Mouse (Mus musculus) liver, embryonic 16.5 days (tissue): Measurements from ENCODE around the gene Crybg2. TPM values are rescaled to one million over a fixed set of nuclear protein-coding genes. Genes with fewer than 3 reads are reported as not detected.

Source experiments
- ATAC-seq: fragments of 200-750 bp; cut with Nextera tagmentation; 2 replicates; pipeline ENCODE4 v1.8.0; 2017; ENCODE audit warnings: low read depth, mild to moderate bottlenecking, moderate number of reproducible peaks, moderate library complexity
- H3K27ac ChIP-seq: fragments of 300-500 bp; sonication (generic); 2 replicates; pipeline ENCODE4 v1.5.1; 2014; ENCODE audit warnings: mild to moderate bottlenecking, low read length
- H3K27me3 ChIP-seq: fragments of 300-500 bp; sonication (generic); 2 replicates; pipeline ENCODE4 v1.6.1; 2014; ENCODE audit warnings: low read depth, low read length, mixed read lengths; ENCODE audit not compliant: control insufficient read depth, insufficient read depth
- H3K36me3 ChIP-seq: fragments of 300-500 bp; sonication (generic); 2 replicates; pipeline ENCODE4 v1.6.1; 2014; ENCODE audit warnings: mild to moderate bottlenecking; ENCODE audit not compliant: control insufficient read depth, insufficient read depth
- H3K4me1 ChIP-seq: fragments of 300-500 bp; sonication (generic); 2 replicates; pipeline ENCODE4 v1.6.1; 2014; ENCODE audit warnings: low read depth, low read length, mixed read lengths; ENCODE audit not compliant: control insufficient read depth
- H3K4me2 ChIP-seq: fragments of 300-500 bp; sonication (generic); 2 replicates; pipeline ENCODE4 v1.6.1; 2014; ENCODE audit warnings: low read depth, low read length, mixed read lengths
- H3K4me3 ChIP-seq: fragments of 300-500 bp; sonication (generic); 2 replicates; pipeline ENCODE4 v1.5.1; 2014; ENCODE audit warnings: low read depth, mild to moderate bottlenecking, low read length
- H3K9ac ChIP-seq: fragments of 300-500 bp; sonication (generic); 2 replicates; pipeline ENCODE4 v1.6.1; 2014; ENCODE audit warnings: low read depth, low read length
- H3K9me3 ChIP-seq: fragments of 300-500 bp; sonication (generic); replicated peaks from 2 replicates; pipeline ENCODE4 v1.6.1; 2016; ENCODE audit warnings: low read length; ENCODE audit not compliant: control insufficient read depth
- WGBS: fragments of 180-500 bp; shearing (Covaris S2); extraction: QIAGEN DNeasy Blood & Tissue Kit; methylation state at CpG from one replicate; pipeline ENCODE4 v1.1.7; 2014; ENCODE audit not compliant: insufficient replicate concordance; 5-methylcytosine and 5-hydroxymethylcytosine counted together
- polyA plus RNA-seq: library from polyadenylated mRNA; unstranded; fragments of >200 nt; fragmentation: Nextera tagmentation; extraction: Ambion mirVana; gene quantifications from 2 replicates; pipeline ENCODE4 v1.2.1, GENCODE M21; 2015

Crybg2 gene
- 0.61 and 0.68 TPM in 2 replicates for polyA plus RNA-seq

DNA sequence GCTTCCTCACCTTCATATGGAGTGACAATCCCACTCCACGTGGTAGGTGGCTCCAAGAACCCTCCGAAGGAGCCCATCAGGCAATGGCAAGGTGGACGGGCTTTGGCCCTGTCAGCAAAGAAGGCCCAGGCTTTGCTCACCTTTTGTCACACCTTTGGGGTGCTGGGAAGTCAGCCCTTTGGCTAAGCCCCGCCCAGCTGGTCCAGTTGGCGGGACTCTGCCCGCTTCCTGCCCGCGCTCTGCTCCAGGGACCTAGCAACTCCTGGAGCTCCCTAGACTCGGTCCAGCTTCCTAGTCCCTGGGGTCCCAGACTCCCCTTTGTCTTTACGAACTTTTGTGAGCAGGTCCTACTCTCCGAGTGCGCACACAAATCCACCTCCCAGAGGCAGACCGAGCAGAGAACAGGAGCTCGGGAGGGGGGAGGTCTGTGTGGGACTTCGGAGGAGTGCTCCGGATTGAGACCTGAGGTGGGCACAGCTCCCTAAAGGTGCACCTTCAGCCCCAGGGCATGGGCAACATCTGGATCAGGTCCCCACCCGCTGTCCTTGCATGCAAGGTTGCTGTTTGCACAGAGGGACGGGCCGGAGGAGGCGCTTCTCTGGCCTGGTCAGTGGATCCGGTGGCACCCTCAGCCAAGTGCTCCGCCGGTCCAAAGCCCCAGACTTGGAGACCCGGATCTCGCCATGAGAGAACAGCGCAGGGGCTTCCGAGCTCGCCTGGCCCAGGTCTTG, at the start of gene Crybg2:
Gene Crybg2, plus strand, starts transcription at position 681 of the 731 bp plus-strand sequence.
- Histone ChIP-seq H3K4me2 (0 out of 2 replicates have a peak within 1 kb of the TSS, but pooled peaks have one; percentile 11), H3K27ac (no peak within 1 kb of the TSS)

DNA sequence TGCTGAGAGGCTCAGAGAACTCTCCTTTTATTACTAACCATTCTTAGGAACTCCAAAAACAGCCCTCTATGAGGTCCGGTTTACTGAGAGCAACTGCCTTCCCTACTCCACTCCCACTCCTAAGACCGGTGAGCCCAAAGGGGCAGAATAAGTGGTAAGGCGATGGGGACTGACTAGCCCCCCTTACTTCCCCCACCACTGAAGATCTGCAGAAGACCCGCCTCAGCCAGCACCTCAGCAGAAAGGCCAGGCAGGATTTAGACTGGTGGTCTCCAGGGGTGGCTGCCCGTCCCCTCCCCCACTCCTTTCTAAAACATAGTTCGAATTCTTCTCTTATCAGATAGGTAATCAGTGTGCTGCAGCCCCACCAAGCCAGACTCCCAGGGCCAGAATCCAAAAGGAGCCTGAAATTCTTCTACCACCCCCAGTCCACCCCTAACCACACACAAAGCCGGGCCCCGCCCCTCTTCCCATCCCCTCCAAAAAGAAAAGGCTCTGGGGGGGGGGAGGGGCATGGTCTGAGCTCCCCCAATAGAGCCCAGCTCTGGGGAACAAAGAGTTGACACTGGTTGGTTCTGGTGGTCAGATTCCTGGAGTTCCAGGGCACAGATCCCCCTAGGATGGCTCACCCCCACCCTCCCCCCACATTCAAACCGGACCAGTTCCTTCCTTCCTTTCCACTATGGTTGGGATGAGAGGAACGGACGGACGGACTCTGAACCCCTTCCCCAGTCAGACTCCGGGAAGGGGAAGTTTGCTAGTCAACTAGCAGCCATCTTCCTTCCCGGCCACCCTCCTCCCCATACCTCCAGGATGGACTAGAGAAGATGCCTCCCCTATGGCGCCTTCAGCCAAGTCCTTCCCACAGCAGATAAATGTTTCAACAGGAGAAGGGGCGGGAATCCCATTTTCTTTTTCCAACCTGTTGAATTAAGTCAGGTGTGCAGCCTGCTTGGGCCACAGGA, 48.9 kb upstream of the Crybg2 start:
- H3K9me3 ChIP-seq: no peaks in the 10 kb centered on the region
- H3K27ac ChIP-seq: no peak overlapping the region
- WGBS: 16% methylated on average over 16 of the region's 16 CpGs
- H3K4me2 ChIP-seq: no peak overlapping the region
- peak overlapping the region; percentile 33 for H3K4me3 ChIP-seq
- no peaks in the 10 kb centered on the region; the same call in 1 of the 2 replicates for H3K4me1 ChIP-seq
- H3K27me3 ChIP-seq: peaks cover 13% of the 10 kb centered on the region
- no peak overlapping the region for H3K9ac ChIP-seq
- H3K36me3 ChIP-seq: no peaks in the 10 kb centered on the region
- ATAC-seq: no peak

More for the DNA sequence above, at the start of gene Crybg2:
- ATAC-seq: no peak
- H3K36me3 ChIP-seq: no peaks in the 10 kb centered on the region
- 57% methylated on average over 28 of the region's 28 CpGs for WGBS
- H3K9me3 ChIP-seq: no peaks in the 10 kb centered on the region
- no peak within 1 kb of the TSS for H3K4me3 ChIP-seq
- no peaks in the 10 kb centered on the region; the same call in 1 of the 2 replicates for H3K27me3 ChIP-seq
- H3K9ac ChIP-seq: no peak within 1 kb of the TSS
- peaks cover 9% of the 10 kb centered on the region for H3K4me1 ChIP-seq

DNA sequence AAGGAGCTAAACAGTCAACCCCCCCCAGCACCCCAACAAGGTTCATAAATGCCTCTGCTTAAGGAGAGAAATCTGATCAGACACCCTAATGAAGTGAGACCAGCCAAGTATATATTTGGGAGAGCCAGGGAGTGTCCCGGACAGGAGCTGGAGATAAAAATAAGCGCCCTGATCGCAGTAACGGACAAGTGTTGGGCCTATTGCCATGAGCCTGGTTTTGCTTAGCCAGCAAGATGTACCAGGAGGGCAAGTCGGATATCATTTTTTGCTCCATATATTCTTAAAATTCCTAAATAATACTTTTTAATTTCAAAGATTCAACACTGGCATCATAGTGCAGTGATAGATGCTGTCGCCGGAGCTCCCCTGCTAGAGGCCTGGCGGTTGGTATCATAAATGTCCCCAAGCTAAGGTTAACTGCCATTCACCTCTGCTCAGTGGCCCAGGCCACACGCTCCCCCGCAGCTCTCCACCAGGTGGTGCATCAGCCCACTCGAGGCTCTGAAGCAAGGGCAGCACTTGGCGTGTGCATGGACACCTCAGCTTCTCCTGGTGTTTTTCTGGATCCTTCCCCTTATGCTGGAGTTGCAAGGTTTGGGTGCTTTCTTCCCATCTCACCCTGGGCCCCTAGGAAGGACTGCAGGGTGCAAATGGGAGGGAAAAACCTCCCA, 47.6 kb upstream of the Crybg2 start:
- Histone ChIP-seq H3K4me1 (peaks cover 7% of the 10 kb centered on the region), H3K27ac (no peak overlapping the region), H3K4me3 (no peak overlapping the region), H3K4me2 (no peak overlapping the region), H3K27me3 (peaks cover 26% of the 10 kb centered on the region), H3K36me3 (no peaks in the 10 kb centered on the region), H3K9me3 (no peaks in the 10 kb centered on the region), H3K9ac (no peak overlapping the region)
- WGBS: 55% methylated on average over 12 of the region's 12 CpGs
- ATAC-seq: no peak

DNA sequence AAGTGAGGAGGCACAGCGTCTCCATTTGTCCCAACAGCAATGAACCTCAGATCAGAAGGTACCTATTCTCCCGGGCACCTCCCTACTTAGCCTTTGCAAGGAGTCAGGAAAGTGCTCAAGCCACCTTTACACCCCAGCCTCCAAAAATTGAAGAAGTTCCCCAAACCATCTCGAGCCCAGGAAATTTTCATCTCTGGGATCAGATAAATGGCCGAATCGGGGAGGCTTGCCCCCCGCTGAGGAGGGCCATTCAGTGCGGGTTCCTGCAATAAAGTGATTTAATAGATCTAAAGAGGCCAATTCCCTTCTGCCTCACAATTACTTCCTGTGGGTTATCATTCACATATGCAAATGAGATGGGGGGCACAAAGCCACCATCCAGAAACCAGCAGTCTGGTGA, 44.4 kb upstream of the Crybg2 start:
- H3K9ac ChIP-seq: no peak overlapping the region
- no peaks in the 10 kb centered on the region for H3K36me3 ChIP-seq
- H3K4me3 ChIP-seq: no peak overlapping the region
- H3K4me1 ChIP-seq: peaks cover 7% of the 10 kb centered on the region
- WGBS: 19% methylated on average over 7 of the region's 7 CpGs
- H3K27me3 ChIP-seq: peaks cover 48% of the 10 kb centered on the region
- no peaks in the 10 kb centered on the region for H3K9me3 ChIP-seq
- H3K27ac ChIP-seq: no peak overlapping the region
- no peak overlapping the region for H3K4me2 ChIP-seq
- ATAC-seq: no peak

DNA sequence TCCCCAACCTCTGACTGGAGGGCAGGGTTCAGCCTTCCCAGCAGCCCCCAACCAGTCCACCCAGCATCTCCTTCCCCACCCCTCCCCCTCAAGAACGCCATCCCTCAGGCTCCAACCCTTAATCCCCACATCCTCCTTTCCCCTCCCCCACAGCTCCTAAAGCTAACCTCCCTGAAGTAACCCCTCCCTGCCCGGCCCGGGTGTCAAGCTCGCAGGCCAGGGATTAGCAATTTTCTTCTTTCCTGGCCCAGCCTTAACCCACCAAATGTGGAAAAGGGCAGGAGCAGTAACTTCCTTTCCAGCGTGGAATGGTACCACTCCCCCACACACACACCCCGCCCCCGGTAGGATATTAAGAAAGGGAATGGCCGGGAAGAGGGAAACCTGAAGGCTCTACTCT, 43.8 kb upstream of the Crybg2 start:
- Histone ChIP-seq H3K36me3 (no peaks in the 10 kb centered on the region), H3K9ac (no peak overlapping the region), H3K27me3 (peaks cover 48% of the 10 kb centered on the region), H3K4me1 (peaks cover 7% of the 10 kb centered on the region), H3K27ac (no peak overlapping the region), H3K4me3 (no peak overlapping the region), H3K4me2 (no peak overlapping the region), H3K9me3 (no peaks in the 10 kb centered on the region)
- WGBS: 6% methylated on average over 8 of the region's 8 CpGs
- ATAC-seq: no peak

DNA sequence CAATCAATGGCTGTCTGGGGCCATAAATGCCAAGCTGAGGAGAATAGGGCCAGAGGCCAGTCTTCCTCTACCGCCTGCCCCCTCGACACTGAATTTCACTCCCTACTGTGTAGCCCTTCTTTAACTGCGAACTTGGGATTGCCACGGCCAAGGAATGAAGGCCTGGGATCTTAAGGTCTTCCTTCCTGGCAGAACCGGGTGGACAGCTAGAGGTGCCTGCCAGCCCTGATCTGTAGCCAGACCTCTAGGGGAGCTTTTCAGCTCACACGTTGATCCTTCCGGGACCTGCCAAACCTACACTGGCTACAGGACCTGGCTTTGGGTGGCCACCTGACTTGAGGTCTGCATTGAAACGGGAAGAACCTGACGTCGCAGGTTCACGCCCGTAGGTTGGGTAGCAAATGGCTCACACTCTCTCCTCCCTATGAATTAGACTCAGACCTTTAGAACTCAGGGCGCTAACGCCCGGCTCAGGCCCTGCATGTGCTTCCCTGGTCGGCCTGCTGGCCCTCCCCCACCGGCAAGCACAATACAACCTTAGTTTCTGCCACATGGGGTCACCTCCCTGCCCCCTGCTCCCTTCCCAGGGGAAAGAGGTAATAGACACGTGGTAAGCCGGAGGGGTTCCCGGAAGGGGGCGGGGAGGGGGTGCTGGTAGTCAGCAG, 43.3 kb upstream of the Crybg2 start:
- 7% methylated on average over 21 of the region's 21 CpGs for WGBS
- Histone ChIP-seq H3K4me3 (no peak overlapping the region), H3K9me3 (no peaks in the 10 kb centered on the region), H3K27ac (no peak overlapping the region), H3K36me3 (no peaks in the 10 kb centered on the region), H3K4me1 (peaks cover 7% of the 10 kb centered on the region), H3K4me2 (peak overlapping the region; percentile 41), H3K27me3 (peaks cover 46% of the 10 kb centered on the region), H3K9ac (no peak overlapping the region)
- ATAC-seq: no peak

DNA sequence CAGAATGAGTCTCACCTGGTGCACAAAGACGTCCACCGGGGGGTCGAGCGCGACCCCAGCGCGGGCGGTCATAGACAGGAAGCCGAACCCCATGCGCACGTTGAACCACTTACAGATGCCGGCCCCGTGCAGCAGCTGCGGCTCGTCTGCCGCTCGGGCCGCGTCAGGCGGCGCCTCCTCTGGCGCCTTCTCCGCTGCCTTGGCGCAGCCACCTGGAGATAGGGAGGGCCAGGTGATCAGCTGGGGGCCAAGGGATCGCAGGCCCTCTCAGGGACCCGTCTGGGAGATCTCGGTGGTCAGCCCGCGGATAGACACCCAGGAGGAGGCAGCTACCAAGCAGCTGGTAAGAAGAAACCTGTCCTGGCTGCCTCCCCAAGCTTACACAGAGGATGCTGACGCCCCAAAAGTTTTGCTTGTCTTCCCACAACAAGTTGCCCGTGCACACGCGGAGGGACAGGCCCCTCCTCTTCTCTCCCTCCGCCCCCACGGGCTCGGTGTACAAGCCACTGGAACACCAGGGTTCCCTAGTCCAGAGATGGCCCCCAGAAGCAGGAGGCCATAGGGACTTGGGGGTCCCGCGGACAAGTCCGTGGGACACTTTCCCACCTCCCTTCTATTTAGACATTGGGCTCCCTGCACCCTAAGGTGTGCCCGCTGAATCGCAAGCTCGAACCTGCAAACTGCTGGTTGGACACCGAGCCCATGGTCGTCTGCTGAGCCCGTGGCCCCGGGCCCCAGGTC, 42.4 kb upstream of the Crybg2 start:
- WGBS: under 1% methylated on average over 46 of the region's 46 CpGs
- no peak overlapping the region for H3K27ac ChIP-seq

DNA sequence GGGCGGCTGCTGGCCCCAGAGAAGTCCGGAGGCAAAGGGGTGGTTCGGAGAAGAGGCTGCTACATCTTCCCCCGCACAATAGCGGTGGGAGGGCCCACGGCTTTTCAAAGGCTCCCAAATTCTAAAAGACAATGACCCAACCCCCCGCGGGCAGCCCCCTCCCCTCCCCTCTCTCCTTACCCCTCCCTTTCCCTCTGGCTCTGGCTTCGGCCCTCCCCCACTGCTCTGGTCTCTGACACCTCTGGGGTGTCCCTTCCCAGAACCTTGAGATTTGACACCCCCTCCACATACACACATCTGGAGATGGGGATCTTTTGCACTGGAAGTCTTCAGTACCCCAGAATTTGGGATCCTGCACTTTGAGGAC, 41.9 kb upstream of the Crybg2 start, which contains the start of gene Lin28a:
Gene Lin28a, minus strand, starts transcription at position 63 of the 367 bp plus-strand sequence.
- ATAC-seq: no peak
- peak within 1 kb of the TSS; percentile 29; the same call in 1 of the 2 replicates for H3K4me3 ChIP-seq
- H3K27me3 ChIP-seq: peaks cover 46% of the 10 kb centered on the region
- H3K9me3 ChIP-seq: no peaks in the 10 kb centered on the region
- H3K27ac ChIP-seq: no peak within 1 kb of the TSS
- no peak within 1 kb of the TSS for H3K9ac ChIP-seq
- peaks cover 7% of the 10 kb centered on the region for H3K4me1 ChIP-seq
- 0% methylated on average over 9 of the region's 9 CpGs for WGBS
- H3K36me3 ChIP-seq: no peaks in the 10 kb centered on the region
- peak within 1 kb of the TSS; percentile 41 for H3K4me2 ChIP-seq

More for the DNA sequence above, 42.4 kb upstream of the Crybg2 start:
- Histone ChIP-seq H3K36me3 (no peaks in the 10 kb centered on the region), H3K9me3 (no peaks in the 10 kb centered on the region), H3K4me1 (peaks cover 7% of the 10 kb centered on the region), H3K4me2 (peak overlapping the region; percentile 41), H3K27me3 (peaks cover 46% of the 10 kb centered on the region), H3K9ac (no peak overlapping the region), H3K4me3 (peak overlapping the region; percentile 29; the same call in 1 of the 2 replicates)
- ATAC-seq: no peak
